In genomic region chr10:75135518-75136162, GRCm38 (mm10) we compare ENCODE assay signal across 18 mouse cellular contexts.
DNase-seq lines count a peak whose midpoint lies in the region; ATAC-seq and TF ChIP-seq lines count a peak whose summit lies in the region.
"Had no signal": no experiment of that assay in that cellular context is flagged by ENCODE, and none has a peak within 500 bp of the region (broad histone marks: within the 10 kb centered on the region; RNA-seq: fewer than 3 reads in every experiment).

No protein-coding gene starts in this region.

- H3K27me3 ChIP-seq in forebrain, embryonic 12.5 days, result no peaks in the 10 kb centered on the region
- no peaks in the 10 kb centered on the region for H3K27me3 ChIP-seq in forebrain, postnatal 0 days (ENCODE audit: insufficient read depth, low read length)
- no peaks in the 10 kb centered on the region for H3K27me3 ChIP-seq in neural tube, embryonic 12.5 days (replicated peaks)
- H3K27me3 ChIP-seq: limb, embryonic 13.5 days had no signal

- H3K36me3 ChIP-seq in forebrain, embryonic 12.5 days (replicated peaks), result peaks cover 74% of the 10 kb centered on the region
- H3K36me3 ChIP-seq in forebrain, postnatal 0 days (ENCODE audit: insufficient read depth), result peaks cover 57% of the 10 kb centered on the region
- H3K36me3 ChIP-seq in neural tube, embryonic 12.5 days, result peaks cover 72% of the 10 kb centered on the region

- H3K27ac ChIP-seq in forebrain, embryonic 12.5 days, result no peak overlapping the region
- H3K27ac ChIP-seq in forebrain, postnatal 0 days (ENCODE audit: low read depth, low read length), result no peak overlapping the region
- no peak overlapping the region for H3K27ac ChIP-seq in neural tube, embryonic 12.5 days
- H3K27ac ChIP-seq: gastrocnemius, adult 2 months; kidney, postnatal 0 days; limb, embryonic 13.5 days had no signal

- 93% methylated on average over 21 of the region's 21 CpGs for WGBS in forebrain, embryonic 12.5 days
- WGBS in forebrain, postnatal 0 days, result 81% methylated on average over 21 of the region's 21 CpGs
- 90% methylated on average over 21 of the region's 21 CpGs for WGBS in neural tube, embryonic 12.5 days

- no peak for TF ChIP-seq CTCF in forebrain, postnatal 0 days (IDR thresholded peaks at IDR 0.05; ENCODE audit: low read depth)

- 0 out of 2 replicates have a peak, but pooled peaks have one; percentile 17 for ATAC-seq in forebrain, embryonic 12.5 days (ENCODE audit: low FRiP score)
- ATAC-seq in forebrain, postnatal 0 days, result no peak
- ATAC-seq in neural tube, embryonic 12.5 days (ENCODE audit: low FRiP score, low read depth), result 0 out of 2 replicates have a peak, but pooled peaks have one; percentile 8
- ATAC-seq: inflammation-experienced regulatory T-cells, adult 6 months; liver, postnatal 0 days had no signal

- intact Hi-C loops in left cerebral cortex, postnatal 36 days (cut with DNase I), result no loop called here

- H3K4me3 ChIP-seq in forebrain, embryonic 12.5 days (replicated peaks), result no peak overlapping the region
- no peak overlapping the region for H3K4me3 ChIP-seq in forebrain, postnatal 0 days (ENCODE audit: low read depth, low read length)
- H3K4me3 ChIP-seq in neural tube, embryonic 12.5 days, result no peak overlapping the region
- H3K4me3 ChIP-seq: erythroblast, embryonic 14.5 days; gastrocnemius, adult 2 months; limb, embryonic 13.5 days had no signal

- no peak for DNase-seq in forebrain, postnatal 0 days
- DNase-seq in layer of hippocampus, adult 9-11 months, result peak; percentile 38
- no peak for DNase-seq in layer of hippocampus, adult 11-12 months (ENCODE audit: low spot score)
- no peak for DNase-seq in neural tube, embryonic 10.5 days (ENCODE audit: extremely low spot score, low spot score)
- peak; percentile 46 to 55 for DNase-seq in left cerebral cortex, postnatal 36 days (ENCODE audit: low spot score in 2 of 2)
- DNase-seq in testis, postnatal 14 days (ENCODE audit: low spot score), result no peak
- DNase-seq: embryo, embryonic 11 days; gastrocnemius, adult 2 months; heart, adult 18-20 months; liver, postnatal 0 days; lung, postnatal 36 days; thymus, postnatal 4 days had no signal

- no peak overlapping the region for H3K4me2 ChIP-seq in forebrain, embryonic 12.5 days
- H3K4me2 ChIP-seq in forebrain, postnatal 0 days (ENCODE audit: low read depth), result no peak overlapping the region
- H3K4me2 ChIP-seq in neural tube, embryonic 12.5 days (replicated peaks), result no peak overlapping the region
- H3K4me2 ChIP-seq: limb, embryonic 13.5 days had no signal

- no peak overlapping the region for H3K9ac ChIP-seq in forebrain, embryonic 12.5 days
- H3K9ac ChIP-seq in forebrain, postnatal 0 days, result no peak overlapping the region
- no peak overlapping the region for H3K9ac ChIP-seq in neural tube, embryonic 12.5 days
- H3K9ac ChIP-seq: limb, embryonic 13.5 days; liver, postnatal 0 days had no signal

- no peaks in the 10 kb centered on the region for H3K9me3 ChIP-seq in forebrain, embryonic 12.5 days
- no peaks in the 10 kb centered on the region for H3K9me3 ChIP-seq in forebrain, postnatal 0 days (ENCODE audit: low read length)
- no peaks in the 10 kb centered on the region for H3K9me3 ChIP-seq in neural tube, embryonic 12.5 days
- H3K9me3 ChIP-seq: limb, embryonic 13.5 days had no signal

- H3K4me1 ChIP-seq in forebrain, embryonic 12.5 days, result peaks cover 11% of the 10 kb centered on the region
- no peaks in the 10 kb centered on the region for H3K4me1 ChIP-seq in forebrain, postnatal 0 days (ENCODE audit: insufficient read depth)
- H3K4me1 ChIP-seq in neural tube, embryonic 12.5 days, result no peaks in the 10 kb centered on the region
- H3K4me1 ChIP-seq: limb, embryonic 13.5 days had no signal

Comparison
In these comparisons a context has a peak if more than half of its experiments do, and no peak if none do; other contexts are left out.
1. DNase-seq: peak in layer of hippocampus, adult 9-11 months (single experiment) and left cerebral cortex, postnatal 36 days (2 of 2); none in forebrain, postnatal 0 days (single experiment), layer of hippocampus, adult 11-12 months (single experiment), neural tube, embryonic 10.5 days (single experiment) and testis, postnatal 14 days (single experiment).